Mouse (Mus musculus): Measurements from ENCODE around the gene Tpx2. TPM values are rescaled to one million over a fixed set of nuclear protein-coding genes. Genes with fewer than 3 reads are reported as not detected.
A peak's percentile ranks its signal among the peaks of the same experiment; 100 is the strongest.

Gene Tpx2
- total and polyA plus RNA-seq, 2 experiments from 2014 or later: 8.1 to 14.3 TPM

DNA sequence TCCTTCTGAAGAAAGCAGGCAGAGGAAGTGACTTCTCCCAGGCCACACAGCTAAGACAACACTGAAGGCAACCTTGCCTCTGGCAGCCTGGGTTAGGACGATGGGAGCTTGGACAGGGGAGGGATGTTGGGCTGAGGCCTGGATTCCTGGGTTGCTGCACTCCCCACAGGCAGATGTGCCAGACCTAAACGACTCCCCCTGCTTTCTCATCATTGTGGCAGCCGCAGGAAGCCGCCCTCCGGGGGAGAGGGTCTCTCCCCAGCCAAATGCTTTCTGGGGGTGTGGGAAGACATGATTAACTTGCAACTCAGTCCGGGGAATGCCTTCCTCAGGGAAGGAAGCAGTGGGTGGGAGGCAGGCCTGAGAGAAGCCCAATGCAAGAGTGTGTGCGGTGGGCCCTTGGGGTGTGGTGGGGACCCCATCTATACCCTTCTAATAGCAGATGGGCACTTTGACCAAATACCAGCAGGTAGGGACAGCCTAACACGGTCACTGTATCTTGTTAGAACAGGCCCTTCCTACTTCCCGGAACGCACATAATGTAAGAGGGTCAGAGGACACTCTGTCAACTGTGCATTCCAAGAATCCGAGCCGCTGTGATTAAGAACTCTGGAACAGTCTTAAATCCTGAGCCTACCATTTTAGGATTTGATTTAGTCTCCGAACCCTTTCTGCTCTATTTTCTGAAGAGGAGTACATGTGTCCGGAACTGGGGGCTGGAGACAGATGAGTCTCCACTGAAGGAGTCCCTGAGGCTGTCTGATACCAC lies 80.6 kb downstream of the Tpx2 start:
- no peak for ATAC-seq
- no peaks in the 10 kb centered on the region for H3K27me3 ChIP-seq (ENCODE audit: insufficient read depth, low read length)
- no peak overlapping the region for H3K4me3 ChIP-seq (ENCODE audit: low read length)
- no peak for TF ChIP-seq CTCF (IDR thresholded peaks at IDR 0.05; ENCODE audit: low read depth)
- H3K4me1 ChIP-seq (ENCODE audit: insufficient read depth, low read length): no peaks in the 10 kb centered on the region
- H3K9ac ChIP-seq (replicated peaks; ENCODE audit: low read length): no peak overlapping the region
- no peak overlapping the region for H3K4me2 ChIP-seq (ENCODE audit: low read depth, low read length)
- DNase-seq (ENCODE audit: low spot score): no peak
- 57% methylated on average over 14 of the region's 14 CpGs for WGBS
- no peaks in the 10 kb centered on the region for H3K36me3 ChIP-seq (ENCODE audit: insufficient read depth, low read length)
- no peak overlapping the region for H3K27ac ChIP-seq
- H3K9me3 ChIP-seq (ENCODE audit: low read length): no peaks in the 10 kb centered on the region

DNA sequence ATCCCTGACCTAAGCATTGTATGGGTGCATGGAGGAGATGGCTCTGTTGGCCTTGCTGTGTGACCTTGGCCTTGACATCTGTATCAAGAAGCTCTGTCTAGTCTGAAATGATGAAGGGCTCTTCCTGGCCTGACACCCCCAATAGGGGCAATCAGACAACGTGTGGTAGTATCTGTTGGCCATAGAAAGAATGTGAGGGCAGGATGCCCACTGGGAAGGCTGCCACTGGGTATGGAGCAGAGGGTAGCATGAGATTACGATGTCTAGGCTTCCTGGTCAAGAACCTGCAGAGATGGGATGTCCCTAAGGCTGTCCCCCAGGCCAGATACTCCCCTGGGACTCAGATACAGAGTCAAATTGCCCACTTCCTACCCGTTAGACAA lies 81.2 kb downstream of the Tpx2 start:
- Histone ChIP-seq H3K4me1 (ENCODE audit: insufficient read depth, low read length) (no peaks in the 10 kb centered on the region), H3K27me3 (ENCODE audit: insufficient read depth, low read length) (no peaks in the 10 kb centered on the region), H3K27ac (no peak overlapping the region), H3K4me2 (ENCODE audit: low read depth, low read length) (no peak overlapping the region), H3K9ac (replicated peaks; ENCODE audit: low read length) (no peak overlapping the region), H3K36me3 (ENCODE audit: insufficient read depth, low read length) (no peaks in the 10 kb centered on the region), H3K9me3 (ENCODE audit: low read length) (no peaks in the 10 kb centered on the region), H3K4me3 (ENCODE audit: low read length) (no peak overlapping the region)
- WGBS: 56% methylated on average over 3 of the region's 3 CpGs
- ATAC-seq (no peak), DNase-seq (ENCODE audit: low spot score) (no peak)
- TF ChIP-seq CTCF (IDR thresholded peaks at IDR 0.05; ENCODE audit: low read depth): no peak

DNA sequence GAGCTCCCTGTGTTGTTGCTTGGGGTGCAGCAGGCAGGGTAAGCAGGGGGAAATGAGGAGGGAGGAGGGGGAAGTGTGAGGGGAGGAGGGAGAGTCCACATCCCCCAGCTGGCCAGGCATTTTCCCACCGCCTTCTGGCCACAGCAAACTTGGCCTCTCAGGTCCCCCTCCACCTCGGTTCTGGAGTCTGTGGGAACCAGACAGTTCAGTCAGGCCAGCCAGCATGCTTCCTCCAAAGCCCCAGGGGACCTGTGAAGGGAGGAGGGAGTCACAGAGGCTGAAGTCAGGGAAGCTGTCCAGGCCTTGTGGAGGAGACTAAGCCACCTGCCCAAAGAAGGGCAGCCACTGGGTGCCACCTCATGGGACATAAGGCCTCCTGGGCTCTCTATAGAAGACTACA lies 82.5 kb downstream of the Tpx2 start:
- no peaks in the 10 kb centered on the region for H3K4me1 ChIP-seq (ENCODE audit: insufficient read depth, low read length)
- WGBS: 31% methylated on average over 2 of the region's 2 CpGs
- TF ChIP-seq CTCF (IDR thresholded peaks at IDR 0.05; ENCODE audit: low read depth): no peak
- no peaks in the 10 kb centered on the region for H3K36me3 ChIP-seq (ENCODE audit: insufficient read depth, low read length)
- no peak for DNase-seq (ENCODE audit: low spot score)
- no peaks in the 10 kb centered on the region for H3K9me3 ChIP-seq (ENCODE audit: low read length)
- no peaks in the 10 kb centered on the region for H3K27me3 ChIP-seq (ENCODE audit: insufficient read depth, low read length)
- ATAC-seq: 0 out of 2 replicates have a peak, but pooled peaks have one; percentile 11
- no peak overlapping the region for H3K9ac ChIP-seq (replicated peaks; ENCODE audit: low read length)
- H3K4me3 ChIP-seq (ENCODE audit: low read length): no peak overlapping the region
- no peak overlapping the region for H3K27ac ChIP-seq
- H3K4me2 ChIP-seq (ENCODE audit: low read depth, low read length): no peak overlapping the region

DNA sequence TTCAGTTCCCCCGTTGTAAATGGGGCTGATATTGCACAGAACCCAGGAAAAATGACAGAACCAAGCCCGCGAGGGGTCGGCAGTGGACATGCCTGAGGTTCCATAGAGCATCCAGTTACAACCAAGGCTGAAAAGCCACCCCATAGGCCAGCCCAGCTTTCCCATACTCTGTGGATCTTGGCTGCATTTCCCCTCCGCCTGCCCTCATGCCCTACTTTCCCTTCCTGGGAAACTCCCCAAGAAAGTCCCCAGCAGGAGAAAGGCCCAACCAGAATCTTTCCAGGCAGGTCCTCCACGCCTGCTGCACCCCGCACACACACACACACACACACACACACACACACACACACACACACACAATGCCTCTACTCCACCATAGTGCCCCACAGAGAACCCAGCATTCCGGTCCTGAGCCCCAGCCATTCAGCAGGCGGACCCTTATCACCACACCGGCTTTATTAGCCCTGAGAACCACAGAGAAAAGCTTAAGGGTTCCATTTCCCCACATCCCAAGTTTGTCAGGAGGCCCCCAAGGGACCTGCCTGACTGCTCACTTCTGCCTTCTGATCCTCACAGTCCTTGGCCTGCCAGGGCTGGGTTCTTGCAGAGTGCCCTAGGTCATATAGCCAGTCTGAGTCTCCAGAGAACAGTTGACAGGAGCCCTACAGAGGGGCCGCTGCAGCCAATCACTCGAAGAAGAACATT lies 83.8 kb downstream of the Tpx2 start:
- H3K4me2 ChIP-seq (ENCODE audit: low read depth, low read length): 0 out of 2 replicates have a peak overlapping the region, but pooled peaks have one; percentile 7
- DNase-seq (ENCODE audit: low spot score) (no peak), ATAC-seq (no peak)
- H3K9me3 ChIP-seq (ENCODE audit: low read length): no peaks in the 10 kb centered on the region
- H3K27ac ChIP-seq: peak overlapping the region; percentile 8; the same call in 1 of the 2 replicates
- H3K27me3 ChIP-seq (ENCODE audit: insufficient read depth, low read length): no peaks in the 10 kb centered on the region
- no peak overlapping the region for H3K4me3 ChIP-seq (ENCODE audit: low read length)
- H3K9ac ChIP-seq (replicated peaks; ENCODE audit: low read length): no peak overlapping the region; the same call in 1 of the 2 replicates
- no peak for TF ChIP-seq CTCF (IDR thresholded peaks at IDR 0.05; ENCODE audit: low read depth)
- WGBS: 73% methylated on average over 12 of the region's 12 CpGs
- H3K36me3 ChIP-seq (ENCODE audit: insufficient read depth, low read length): no peaks in the 10 kb centered on the region
- no peaks in the 10 kb centered on the region for H3K4me1 ChIP-seq (ENCODE audit: insufficient read depth, low read length)

DNA sequence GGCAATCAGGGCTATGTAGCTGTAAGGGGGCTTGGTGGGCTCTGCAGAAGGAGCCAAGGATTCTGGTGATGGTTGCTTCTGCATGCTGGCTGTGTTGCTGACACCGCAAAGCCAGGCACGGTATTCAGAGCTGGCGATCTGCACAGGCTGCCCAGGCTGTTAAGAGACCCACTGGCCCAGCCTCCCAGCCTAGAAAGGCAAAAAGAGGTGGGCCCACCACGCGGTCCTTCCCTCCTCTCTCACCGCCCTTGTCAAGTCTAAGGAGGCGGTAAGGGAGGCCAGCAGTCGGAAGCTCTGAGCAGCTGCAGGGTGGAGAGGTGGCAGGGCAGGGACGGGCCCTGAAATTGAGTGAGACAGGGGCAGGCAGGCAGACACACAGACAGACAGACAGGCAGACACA lies 85.3 kb downstream of the Tpx2 start, which contains the start of gene Foxs1:
Foxs1 (minus strand) TSS at position 161 of the 400 bp plus-strand sequence.
- no peaks in the 10 kb centered on the region for H3K4me1 ChIP-seq (ENCODE audit: insufficient read depth, low read length)
- H3K9ac ChIP-seq (replicated peaks; ENCODE audit: low read length): no peak within 1 kb of the TSS; the same call in 1 of the 2 replicates
- H3K27ac ChIP-seq: peak within 1 kb of the TSS; percentile 8; the same call in 1 of the 2 replicates
- 32% methylated on average over 9 of the region's 9 CpGs for WGBS
- H3K9me3 ChIP-seq (ENCODE audit: low read length): no peaks in the 10 kb centered on the region
- H3K4me3 ChIP-seq (ENCODE audit: low read length): no peak within 1 kb of the TSS
- DNase-seq (ENCODE audit: low spot score) (no peak), ATAC-seq (peak; percentile 50; the same call in 1 of the 2 replicates)
- TF ChIP-seq CTCF (IDR thresholded peaks at IDR 0.05; ENCODE audit: low read depth): no peak
- H3K4me2 ChIP-seq (ENCODE audit: low read depth, low read length): no peak within 1 kb of the TSS
- no peaks in the 10 kb centered on the region for H3K27me3 ChIP-seq (ENCODE audit: insufficient read depth, low read length)
- H3K36me3 ChIP-seq (ENCODE audit: insufficient read depth, low read length): no peaks in the 10 kb centered on the region

DNA sequence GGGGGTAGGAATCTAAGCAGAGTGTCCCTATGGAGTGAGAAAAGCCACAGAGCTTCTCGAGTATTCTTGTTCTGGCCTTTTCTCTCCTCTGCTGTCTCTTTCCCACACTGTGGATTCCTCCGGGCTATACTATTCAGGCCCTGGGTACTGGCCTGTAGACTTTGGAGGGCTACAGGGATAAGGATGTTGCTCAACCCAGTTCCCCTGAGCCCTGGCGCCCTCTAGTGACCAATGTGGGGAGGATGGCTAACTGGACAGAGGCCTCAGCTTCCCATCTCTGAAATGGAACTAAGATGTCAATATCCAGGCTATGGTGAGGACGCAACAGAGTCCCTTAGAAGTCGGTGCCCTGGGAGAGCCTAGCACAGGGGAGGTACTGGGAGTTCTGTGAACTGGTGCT lies 85.8 kb downstream of the Tpx2 start:
- H3K4me3 ChIP-seq (ENCODE audit: low read length): no peak overlapping the region
- DNase-seq (ENCODE audit: low spot score) (peak; percentile 59), ATAC-seq (no peak)
- H3K4me2 ChIP-seq (ENCODE audit: low read depth, low read length): no peak overlapping the region
- peak; percentile 68 for TF ChIP-seq CTCF (IDR thresholded peaks at IDR 0.05; ENCODE audit: low read depth)
- no peaks in the 10 kb centered on the region for H3K9me3 ChIP-seq (ENCODE audit: low read length)
- WGBS: 41% methylated on average over 5 of the region's 5 CpGs
- no peaks in the 10 kb centered on the region for H3K4me1 ChIP-seq (ENCODE audit: insufficient read depth, low read length)
- H3K36me3 ChIP-seq (ENCODE audit: insufficient read depth, low read length): no peaks in the 10 kb centered on the region
- no peak overlapping the region for H3K9ac ChIP-seq (replicated peaks; ENCODE audit: low read length)
- H3K27ac ChIP-seq: no peak overlapping the region
- no peaks in the 10 kb centered on the region for H3K27me3 ChIP-seq (ENCODE audit: insufficient read depth, low read length)

Measured in hindbrain, postnatal 0 days (tissue).